Mouse (Mus musculus) regulatory T cell (primary cell): Measurements from ENCODE around the gene BC017158.

Experiments used
- in situ Hi-C: fragments of 300-600 bp; cut with MboI, MseI; formaldehyde crosslinking; loops from one replicate; pipeline ENCODE4 v1.15.1; 2025; ENCODE audit warnings: high pct_unique_total_duplicates

BC017158 gene

DNA sequence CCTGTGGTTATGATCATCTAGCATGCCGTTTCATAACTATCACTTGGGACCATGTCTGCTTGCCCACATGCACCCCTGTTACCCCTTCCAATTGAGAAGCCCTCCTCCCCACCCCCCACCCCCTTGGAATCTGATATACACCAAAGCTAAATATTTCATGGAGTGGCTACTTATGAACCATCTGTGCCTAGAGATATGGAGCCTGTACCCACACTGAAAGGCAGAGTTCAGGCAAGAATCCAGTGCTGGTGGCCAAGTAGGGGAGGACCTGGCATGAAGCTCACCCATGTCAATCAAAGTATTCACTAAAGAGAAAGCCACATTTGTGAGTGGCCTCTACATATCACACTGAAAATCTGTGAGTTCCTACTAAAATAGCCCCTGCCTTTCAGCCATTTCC is 11.8 kb upstream of the BC017158 start:
- in situ Hi-C loops = no loop called here

DNA sequence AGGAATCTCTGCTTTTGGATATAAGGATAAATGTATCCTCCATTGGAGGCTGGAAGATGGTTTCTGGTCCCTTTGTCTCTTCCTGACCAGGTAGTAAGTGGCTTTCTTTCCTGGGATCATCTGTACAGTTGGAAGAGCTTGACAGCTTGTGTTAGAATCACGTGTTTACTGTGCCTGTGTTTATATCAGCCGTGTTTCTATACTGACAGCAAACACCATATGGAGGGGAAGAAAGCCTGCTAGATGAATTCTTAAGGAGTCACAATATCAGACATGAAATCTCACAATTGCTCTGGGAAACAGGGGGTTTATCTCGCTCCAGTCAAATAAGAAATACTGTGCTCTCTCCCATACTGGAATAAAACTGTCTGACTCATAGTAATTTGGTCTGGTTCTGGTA is 11.2 kb upstream of the BC017158 start:
- in situ Hi-C loops = no loop called here

DNA sequence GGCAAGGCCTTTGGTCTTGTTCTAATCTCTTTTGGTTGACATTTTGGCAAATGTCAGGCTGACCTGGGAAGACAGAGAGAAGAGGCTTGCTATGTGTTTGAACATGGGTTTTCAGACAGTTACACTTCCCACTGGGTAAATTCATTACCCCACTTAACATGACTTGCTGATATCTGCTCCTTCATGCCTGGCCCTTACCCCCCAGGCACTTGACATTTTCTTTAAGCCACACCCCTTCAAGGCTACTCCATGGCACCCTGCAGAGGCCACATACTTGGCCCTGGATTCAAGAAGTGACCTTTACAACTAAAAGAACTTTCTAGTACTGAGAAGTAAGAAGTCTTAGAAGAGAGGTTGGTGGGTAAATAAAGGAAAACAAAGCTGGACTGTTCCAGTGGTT is 9.9 kb upstream of the BC017158 start:
- in situ Hi-C loops = no loop called here

DNA sequence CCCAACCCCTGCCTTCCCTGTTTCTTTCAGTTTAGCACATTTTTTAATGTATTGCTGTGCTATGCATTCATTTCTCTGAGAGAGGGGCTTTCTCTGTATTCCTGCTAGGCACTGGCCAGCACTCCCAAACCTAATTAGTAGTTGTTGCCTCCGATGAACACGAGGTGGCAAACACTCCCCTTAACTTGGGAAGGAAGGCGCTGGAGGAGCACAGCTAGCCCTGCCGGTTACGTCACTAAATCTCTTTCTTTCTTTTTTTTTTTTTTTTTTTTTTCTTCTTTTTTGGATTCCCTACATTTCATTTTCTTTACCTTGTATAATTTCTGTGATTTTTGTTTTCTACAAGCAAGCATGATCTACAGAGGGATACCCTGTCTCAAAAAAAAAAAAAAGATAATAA is 6.9 kb upstream of the BC017158 start:
- in situ Hi-C loops = no loop called here

DNA sequence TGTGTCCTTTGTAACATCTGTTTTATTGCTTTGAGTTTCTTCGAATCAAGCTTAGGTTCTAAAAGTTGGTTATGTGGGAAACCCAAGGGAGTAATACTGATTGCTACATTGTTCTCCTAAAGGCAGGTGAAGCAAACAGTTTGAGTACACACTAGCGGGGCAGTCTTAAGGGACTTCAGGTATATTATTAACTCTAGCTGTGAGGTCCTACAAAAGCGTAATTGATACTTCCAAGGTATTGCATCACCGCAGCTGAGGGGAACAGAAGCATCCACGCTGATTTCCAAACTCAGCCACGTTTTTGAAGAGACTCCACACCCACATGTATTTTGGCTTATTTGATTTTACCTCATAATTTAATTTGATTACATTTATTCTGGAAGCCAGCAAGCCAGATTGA is 6.2 kb upstream of the BC017158 start:
- in situ Hi-C loops = no loop called here

DNA sequence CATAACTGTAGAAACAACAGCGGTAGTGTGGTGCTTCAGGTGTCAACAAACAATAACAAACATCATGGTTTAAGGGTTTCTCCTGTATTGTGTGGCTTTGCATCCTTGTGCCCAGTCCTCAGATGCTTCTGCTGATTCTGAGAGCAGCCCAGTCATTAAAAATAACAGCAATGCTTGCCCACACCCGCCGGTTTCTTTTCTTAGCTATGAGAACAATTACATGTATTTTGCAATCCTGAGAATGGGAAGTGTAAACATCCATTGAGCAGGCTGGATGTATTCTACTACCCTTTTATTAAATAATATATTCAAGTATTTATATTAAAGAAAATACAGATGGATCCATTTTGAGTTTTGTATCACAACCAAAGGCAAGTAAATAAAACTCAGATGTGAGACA is 4.2 kb upstream of the BC017158 start:
- in situ Hi-C loops = no loop called here

DNA sequence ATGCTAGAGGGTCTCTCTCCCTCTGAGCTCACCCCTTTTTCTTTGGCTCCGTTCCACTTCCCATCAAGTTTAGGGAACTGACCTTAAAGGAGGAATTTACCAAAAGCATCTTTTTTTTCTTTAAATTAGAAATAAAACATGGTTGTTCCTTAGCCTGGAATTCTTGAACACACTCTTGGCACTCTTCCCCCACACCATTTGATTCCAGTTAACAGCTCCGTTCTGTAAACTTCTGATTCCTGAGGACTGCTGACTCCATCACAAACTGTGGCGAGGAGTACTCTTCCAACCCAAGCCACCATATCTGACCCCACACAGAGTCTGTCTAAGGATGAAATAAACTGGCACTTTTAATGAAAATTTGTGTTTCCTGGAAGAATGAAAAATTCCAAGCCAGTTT is 3.0 kb upstream of the BC017158 start:
- in situ Hi-C loops = no loop called here

DNA sequence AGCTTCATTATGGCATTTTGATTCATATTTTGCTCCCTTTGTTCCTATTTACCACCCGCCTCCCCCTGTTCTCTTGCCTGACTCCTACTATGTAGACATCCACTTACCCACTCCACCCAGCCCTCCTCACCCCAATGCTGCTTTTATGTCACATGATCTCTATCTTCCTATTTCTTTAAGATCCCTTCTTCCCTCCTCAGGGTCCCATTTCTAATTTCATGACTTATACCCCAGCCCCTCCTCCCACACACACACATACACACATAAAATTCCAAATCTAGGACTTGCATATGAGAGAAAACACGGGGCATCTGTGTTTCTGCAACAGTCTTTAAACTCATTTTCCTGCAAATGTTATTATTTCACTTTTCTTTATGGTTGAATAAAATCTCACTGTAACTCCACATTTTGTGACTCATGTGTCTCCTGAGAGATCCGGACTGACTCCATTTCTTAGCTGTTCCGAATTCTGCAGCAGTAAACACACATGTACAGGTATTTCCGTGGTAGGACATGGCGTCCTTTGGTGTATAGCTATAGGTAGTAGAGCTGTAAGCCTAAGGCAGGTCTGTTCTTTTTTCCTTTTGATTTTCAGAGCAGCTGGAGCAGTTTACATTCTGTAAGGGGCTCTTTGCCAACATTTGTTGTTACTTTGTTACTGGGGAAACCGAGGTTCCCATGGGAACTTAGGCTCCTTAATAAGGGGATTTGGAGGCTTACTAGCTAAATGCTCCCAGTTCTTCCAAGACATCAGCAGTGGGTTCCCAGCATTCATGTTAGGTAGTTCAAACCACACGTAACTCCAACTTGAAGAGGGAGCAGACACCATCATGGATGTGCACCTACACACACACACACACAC is 742 bp upstream of the BC017158 start:
- in situ Hi-C loops = loop anchor here (10.0 kb wide), 1 partner anchor 824 kb away; the partner anchor contains the start of gene Fbrs

DNA sequence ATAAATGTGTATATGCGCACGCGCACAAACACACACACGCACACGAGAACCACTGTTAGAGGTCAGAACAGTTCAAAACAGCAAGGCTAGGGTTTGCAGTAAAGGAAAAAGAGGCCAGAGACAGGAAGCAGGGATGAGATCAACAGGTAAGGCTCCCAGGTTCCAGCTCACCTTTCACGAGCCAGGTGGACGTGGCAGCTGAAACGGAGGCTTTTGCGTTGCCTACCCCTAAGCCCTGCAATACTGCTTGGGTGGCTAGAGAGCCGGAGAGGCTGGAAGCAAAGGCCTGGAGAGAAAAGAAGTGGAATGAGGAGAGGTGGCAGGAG is 716 bp downstream of the BC017158 start:
- in situ Hi-C loops = loop anchor here (10.0 kb wide), 1 partner anchor 822 kb away; the partner anchor contains the start of gene Fbrs

DNA sequence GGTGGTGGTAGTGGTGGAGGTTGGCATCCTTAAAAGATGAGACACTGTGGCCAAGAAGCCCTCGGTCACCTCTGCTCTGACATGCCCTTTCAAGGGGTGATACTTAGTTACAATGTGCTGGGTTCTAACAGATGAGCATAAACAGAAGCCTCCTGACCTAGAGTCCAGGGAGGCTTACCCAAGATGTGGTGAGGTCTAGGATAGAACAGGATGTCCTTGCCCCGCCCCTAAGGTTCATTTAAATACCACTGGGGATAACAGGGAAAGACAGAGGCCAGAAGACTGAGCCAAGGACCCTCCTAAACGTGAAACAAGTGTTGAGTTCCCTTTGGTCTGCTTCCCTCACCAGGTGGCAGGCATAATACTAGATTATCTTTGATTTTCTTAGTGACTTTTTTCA is 1.5 kb downstream of the BC017158 start:
- in situ Hi-C loops = loop anchor here (10.0 kb wide), 1 partner anchor 822 kb away; the partner anchor contains the start of gene Fbrs

DNA sequence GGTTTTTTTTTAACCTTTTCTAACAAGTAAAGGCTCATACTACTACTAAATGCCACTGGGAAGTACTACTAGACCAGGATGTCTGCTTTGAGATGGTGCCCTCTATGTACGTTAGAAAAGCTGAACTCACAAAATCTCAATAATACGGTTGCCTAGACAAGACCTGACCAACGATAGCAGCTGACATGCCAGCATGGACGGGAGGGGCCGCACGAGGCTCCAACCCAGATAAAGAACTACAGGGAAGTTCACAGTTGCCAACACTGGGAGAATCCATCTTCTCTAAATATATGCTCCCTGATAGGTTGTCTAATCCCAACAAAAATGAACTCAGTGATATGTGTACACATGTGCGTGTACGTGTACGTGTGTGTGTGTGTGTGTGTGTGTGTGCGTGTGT is 3.2 kb downstream of the BC017158 start:
- in situ Hi-C loops = loop anchor here (10.0 kb wide), 1 partner anchor 820 kb away; the partner anchor contains the start of gene Fbrs

DNA sequence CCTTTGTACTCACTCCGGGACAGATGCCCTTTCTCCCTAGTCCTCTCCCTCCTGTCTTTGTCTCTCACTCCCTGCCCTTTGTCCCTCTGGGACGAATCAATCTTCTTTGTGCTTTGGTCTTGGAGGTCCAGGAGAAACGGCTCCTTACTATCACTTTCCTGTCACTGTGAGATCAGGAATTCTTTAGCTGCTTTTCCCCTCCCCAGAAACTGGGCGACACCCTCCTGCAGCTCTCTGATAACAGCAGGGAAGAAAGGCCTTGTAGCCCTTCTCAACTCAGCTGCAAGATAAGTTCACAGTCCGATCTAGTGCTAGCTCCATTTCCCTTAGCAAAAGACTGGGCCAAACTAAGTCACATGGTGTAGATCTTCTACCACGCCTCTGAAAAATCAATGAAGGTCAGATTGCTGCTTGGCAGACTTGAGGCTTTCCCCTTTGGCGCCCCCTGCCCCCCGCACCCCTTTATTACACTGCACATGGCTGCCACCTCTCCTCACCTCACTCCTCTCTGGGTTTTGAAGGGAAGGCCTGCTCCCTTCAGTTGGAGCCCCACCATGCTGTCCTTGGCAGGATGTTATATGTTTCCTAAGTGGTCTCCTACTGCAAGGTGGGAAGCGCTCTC is 8.9 kb downstream of the BC017158 start:
- in situ Hi-C loops = no loop called here

DNA sequence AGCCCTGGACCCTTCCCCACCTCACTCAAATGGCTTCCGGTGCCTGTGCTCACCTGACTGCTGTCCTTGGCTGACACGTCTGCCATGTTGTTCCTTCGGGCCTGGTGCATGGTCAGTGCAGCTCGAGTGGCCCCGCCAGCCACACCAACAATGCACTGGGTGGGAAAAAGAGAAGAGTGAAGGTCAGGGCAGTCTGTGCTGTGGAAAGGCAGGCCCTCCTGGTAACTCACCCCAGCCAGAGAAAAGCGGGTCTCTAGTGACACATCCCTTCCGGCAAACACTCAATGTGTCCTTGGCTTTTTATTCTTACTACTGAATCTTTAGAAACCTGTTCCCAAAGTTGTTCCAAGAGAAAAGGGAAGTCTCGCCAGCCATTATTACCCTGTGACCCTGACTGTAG is 12.9 kb downstream of the BC017158 start:
- in situ Hi-C loops = no loop called here

DNA sequence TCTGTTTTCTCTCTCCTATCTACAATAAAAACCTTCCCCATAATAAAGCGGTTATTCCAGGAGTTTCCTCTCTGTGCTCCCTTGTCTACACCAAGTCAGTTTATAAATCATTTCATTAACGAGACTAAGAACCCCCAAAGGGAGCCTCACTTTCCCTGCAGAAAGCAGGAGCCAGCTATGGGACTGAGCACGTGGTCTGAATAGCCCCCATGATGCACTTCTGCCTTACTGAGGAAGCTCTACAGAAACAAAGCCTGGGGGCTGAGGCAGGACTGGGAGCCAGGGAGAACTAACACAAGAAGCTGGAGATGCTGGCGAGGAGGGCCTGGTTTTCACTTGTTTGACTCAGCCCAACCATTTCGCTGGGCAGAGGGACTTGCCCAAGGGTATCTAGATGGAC is 13.9 kb downstream of the BC017158 start:
- in situ Hi-C loops = no loop called here

DNA sequence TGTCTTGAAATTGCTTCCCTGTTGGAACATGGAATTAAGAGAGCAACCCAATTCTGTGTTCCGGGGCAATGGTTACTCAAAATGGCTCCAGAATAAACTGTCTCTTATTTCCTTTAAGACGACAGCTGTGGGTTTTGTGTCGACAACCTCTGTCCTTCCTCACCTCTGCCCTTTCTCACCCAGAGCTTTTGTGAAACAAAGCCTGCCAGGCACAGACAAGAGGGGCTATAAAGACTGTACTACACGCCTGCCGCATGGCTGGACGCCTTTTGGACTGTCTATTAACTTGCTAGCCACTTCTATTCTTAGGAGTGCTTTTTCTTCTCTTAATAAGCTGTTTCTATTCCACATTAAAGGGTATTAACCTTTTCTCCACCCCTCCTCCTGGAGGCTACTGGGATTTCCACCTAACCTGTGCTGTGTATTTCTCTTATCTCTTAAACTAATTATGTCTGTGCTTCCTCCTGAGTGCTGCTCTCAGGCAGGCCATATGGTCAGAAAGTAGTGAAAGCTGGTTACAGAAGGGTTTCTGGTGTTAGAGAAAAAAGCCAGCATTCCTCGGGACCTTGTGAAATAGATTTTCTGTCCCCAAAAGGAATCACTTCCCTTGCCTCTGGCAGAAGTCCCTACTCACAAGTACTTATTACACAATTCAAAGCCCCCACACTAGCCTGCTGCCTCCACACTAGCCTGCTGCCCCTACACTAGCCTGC is 15.3 kb downstream of the BC017158 start:
- in situ Hi-C loops = no loop called here

DNA sequence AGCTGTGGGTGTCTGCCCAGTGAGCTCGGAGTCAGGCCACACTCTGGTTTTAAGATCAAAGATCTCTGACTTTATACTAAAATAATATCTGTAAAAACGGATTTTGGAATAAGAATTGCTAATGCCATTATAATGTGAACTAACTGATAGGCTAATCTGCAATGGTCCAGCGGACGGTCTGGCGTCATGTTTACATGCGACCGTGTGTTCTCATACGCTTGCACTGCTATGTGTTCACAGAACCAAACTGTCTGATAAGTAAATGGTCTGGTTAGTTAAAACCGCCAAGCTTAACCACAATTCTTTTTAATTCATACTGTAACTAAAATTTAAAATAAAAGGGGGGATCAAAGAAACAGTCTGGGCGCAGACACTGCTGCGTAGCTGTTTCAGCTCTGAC is 16.2 kb downstream of the BC017158 start:
- in situ Hi-C loops = no loop called here

DNA sequence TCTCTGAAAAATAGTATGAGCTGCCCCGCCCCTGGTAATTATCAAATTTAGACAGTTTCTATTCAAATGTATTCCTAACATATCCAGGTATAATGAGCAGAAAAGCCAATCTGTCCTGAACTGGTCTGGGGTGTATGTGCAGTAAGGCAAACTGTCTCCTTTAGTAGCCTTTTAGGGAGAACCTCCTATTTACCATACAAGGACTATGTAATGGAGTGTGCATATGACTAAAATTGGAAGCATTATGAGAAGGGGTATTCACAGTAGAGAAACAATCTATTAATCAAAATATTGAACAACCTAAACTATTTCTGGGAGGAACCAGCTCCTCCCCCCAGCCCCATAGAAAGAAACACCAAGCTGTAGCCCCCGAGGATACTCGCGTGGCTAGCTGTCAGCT is 18.2 kb downstream of the BC017158 start:
- in situ Hi-C loops = no loop called here

DNA sequence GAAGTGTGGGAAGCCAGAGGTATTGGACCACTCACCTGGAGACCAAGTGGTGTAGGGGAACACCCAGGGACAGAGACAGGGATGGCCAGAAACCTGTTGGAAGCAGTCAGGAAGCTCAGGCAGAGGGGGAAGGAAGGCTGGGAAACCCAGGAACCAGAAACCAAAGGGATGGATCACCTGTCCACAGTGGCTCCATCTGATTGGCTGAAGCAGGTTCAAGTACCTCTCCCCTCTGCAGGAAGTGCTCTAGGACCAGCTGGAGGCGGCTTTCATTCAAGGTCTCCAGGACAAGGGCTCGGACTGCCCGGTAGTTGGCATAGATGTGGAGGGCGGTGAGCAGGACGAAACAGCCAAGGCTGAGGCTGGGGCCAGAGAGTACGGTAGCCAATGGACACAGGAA is 21.9 kb downstream of the BC017158 start:
- in situ Hi-C loops = no loop called here

DNA sequence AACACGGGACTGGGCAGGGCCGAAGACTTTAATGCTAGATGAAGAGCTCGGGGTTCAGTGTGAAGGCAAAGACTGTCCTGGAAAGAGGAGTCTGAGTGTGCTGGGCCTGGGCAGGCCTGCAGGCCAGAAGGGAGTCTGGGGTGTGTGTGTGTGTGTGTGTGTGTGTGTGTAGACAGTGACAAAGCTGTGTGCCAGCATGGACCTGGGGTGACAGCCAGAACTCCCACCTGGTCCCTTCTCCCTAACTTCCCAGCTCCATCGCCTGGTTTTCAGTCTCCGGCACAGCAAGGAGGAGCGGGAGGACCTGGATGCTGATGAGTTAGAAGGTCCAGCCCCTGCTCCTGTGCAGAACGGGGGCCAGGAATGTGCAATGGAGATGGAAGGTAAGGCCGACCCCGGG is 26.5 kb downstream of the BC017158 start:
- in situ Hi-C loops = no loop called here

DNA sequence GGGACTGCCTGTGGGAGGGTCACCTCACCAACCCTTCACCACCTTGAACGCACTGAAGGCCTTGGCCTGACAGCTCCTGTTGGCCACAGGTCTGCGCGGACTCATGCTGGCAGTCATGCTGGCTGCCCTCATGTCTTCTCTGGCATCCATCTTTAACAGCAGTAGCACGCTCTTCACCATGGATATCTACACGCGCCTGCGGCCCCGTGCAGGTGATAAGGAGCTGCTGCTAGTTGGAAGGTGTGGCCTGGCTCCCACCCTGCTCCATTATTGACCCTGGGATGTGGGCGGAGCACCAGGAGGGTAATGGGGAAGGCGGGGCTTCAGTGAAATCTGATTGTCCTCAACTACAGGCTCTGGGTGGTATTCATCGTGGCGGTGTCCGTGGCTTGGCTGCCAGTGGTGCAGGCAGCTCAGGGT is 27.5 kb downstream of the BC017158 start:
- in situ Hi-C loops = no loop called here

DNA sequence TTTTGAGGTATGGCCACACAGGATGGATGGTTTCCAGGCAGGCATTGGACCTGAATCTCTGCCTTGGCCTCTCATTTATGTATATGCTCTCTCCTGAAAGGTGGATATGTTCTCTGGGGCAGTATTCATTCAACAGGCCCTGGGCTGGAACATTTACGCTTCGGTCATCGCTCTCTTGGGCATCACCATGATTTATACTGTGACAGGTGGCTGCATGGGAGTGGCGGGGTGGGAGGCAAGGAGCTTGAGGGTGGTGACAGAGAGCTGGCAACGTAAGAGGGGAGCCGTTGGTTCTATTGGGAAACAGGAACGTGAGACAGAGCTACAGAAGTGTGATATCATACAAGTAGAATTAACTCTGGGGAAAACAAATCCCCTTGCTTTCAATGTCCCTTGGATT is 30.2 kb downstream of the BC017158 start:
- in situ Hi-C loops = no loop called here

DNA sequence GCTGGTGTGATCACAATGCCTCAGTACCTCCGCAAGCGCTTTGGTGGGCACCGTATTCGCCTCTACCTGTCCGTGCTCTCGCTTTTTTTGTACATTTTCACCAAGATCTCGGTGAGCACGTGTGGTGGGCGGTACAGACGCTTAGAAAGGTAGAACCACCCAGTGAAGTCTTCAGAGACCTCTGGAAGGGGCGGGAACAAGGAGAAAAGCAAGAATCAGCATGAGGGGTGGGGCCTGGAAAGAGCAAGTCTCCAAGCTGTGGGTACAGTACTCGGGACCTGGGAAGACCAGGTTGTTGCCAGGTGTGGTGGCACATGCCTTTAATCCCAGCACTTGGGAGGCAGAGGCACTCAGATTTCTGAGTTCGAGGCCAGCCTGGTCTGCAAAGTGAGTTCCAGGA is 30.6 kb downstream of the BC017158 start:
- in situ Hi-C loops = no loop called here

DNA sequence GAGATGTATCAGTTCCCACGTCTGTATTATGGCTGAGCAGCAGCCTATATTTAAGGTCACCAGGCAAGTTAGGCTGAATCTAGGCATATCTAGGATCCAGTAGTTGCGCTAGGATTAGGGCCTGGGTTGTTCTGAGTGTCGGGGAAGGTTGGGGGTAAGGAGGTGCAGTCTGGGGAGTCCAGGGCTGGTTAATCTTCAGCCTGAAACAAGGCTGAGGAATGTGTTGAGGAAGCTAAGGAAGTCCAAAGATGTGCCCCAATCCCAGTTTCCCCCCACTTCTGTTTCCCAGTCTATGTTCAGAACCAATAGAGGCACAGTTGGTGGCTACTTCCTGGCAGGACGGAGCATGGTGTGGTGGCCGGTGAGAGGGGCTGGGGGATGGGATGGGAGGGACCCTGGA is 31.9 kb downstream of the BC017158 start:
- in situ Hi-C loops = no loop called here
